Mouse (Mus musculus) heart, embryonic 12.5 days (tissue): ENCODE measurements around the gene Atat1. TPM values are rescaled to one million over a fixed set of nuclear protein-coding genes. Genes with fewer than 3 reads are reported as not detected.

Experiments used
- ATAC-seq: fragments of 200-750 bp; cut with Nextera tagmentation; 2 replicates; pipeline ENCODE4 v1.8.0; 2017; ENCODE audit warnings: moderate TSS enrichment, moderate library complexity; ENCODE audit not compliant: insufficient number of reproducible peaks, low FRiP score
- H3K27ac ChIP-seq: fragments of 300-500 bp; sonication (generic); 2 replicates; pipeline ENCODE4 v1.5.1; 2016; ENCODE audit warnings: mild to moderate bottlenecking, moderate library complexity; ENCODE audit not compliant: poor library complexity, severe bottlenecking
- H3K27me3 ChIP-seq: fragments of 300-500 bp; sonication (generic); replicated peaks from 2 replicates; pipeline ENCODE4 v1.6.1; 2016; ENCODE audit warnings: mild to moderate bottlenecking, moderate library complexity
- H3K36me3 ChIP-seq: fragments of 300-500 bp; sonication (generic); 2 replicates; pipeline ENCODE4 v1.6.1; 2016; ENCODE audit warnings: mild to moderate bottlenecking, moderate library complexity
- H3K4me1 ChIP-seq: fragments of 300-500 bp; sonication (generic); replicated peaks from 2 replicates; pipeline ENCODE4 v1.6.1; 2016; ENCODE audit warnings: mild to moderate bottlenecking
- H3K4me2 ChIP-seq: fragments of 300-500 bp; sonication (generic); 2 replicates; pipeline ENCODE4 v1.6.1; 2016; ENCODE audit warnings: mild to moderate bottlenecking, moderate library complexity
- H3K4me3 ChIP-seq: fragments of 300-500 bp; sonication (generic); 2 replicates; pipeline ENCODE4 v1.5.1; 2016; ENCODE audit warnings: mild to moderate bottlenecking
- H3K9ac ChIP-seq: fragments of 300-500 bp; sonication (generic); 2 replicates; pipeline ENCODE4 v1.6.1; 2016; ENCODE audit warnings: mild to moderate bottlenecking, moderate library complexity
- H3K9me3 ChIP-seq: fragments of 300-500 bp; sonication (generic); replicated peaks from 2 replicates; pipeline ENCODE4 v1.6.1; 2016; ENCODE audit warnings: mild to moderate bottlenecking, moderate library complexity
- WGBS: fragments of 180-500 bp; shearing (Covaris S2); methylation state at CpG from one replicate; pipeline ENCODE4 v1.1.7; 2016; 5-methylcytosine and 5-hydroxymethylcytosine counted together
- polyA plus RNA-seq: library from polyadenylated mRNA; unstranded; fragments of >200 nt; fragmentation: Nextera tagmentation; extraction: Ambion mirVana; gene quantifications from 2 replicates; pipeline ENCODE4 v1.2.1, GENCODE M21; 2016

The Atat1 gene
- polyA plus RNA-seq, 1 experiment from 2014 or later, result 56.4 TPM

DNA sequence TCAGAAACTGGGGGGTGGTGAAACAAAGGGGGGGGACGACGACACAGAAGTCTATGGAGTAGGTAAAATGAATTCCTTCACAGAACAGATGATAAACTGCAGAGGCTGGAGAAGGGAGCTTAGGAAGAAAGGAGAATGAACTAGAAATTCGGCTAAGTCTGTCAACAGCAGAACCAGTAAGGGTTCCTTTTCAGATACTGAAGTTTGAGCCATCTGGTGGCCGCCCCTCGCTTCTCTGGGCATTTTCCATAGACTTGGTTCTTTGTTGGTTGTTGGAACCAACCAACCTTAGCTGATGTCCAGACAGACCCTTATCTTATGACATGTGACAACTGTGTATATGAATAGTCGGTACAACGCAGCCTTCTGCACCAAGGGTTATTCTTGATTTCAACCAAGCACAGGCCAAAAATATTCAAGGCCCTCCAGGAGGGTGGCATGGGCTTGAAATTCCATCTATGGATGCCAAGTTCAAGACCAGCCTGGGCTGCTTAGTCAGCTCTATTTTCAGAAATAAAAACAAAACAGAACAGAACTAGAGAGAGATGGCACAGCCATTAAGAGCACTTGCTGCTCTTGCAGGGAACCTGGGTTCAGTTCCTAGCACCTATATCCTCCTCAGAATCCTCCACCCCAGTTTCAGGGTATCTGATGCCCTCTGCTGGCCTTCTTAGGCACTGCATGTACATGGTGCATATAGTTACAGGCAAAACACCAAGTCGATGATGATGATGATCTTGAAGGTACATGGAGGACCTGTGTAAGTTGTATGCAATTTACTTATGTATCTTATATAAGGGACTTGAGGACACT is 38.8 kb downstream of the Atat1 start:
- Histone ChIP-seq H3K27ac (peak overlapping the region; percentile 96), H3K4me1 (peaks cover 58% of the 10 kb centered on the region), H3K4me2 (peak overlapping the region; percentile 94), H3K36me3 (peaks cover 39% of the 10 kb centered on the region), H3K9me3 (no peaks in the 10 kb centered on the region; the same call in 1 of the 2 replicates), H3K4me3 (peak overlapping the region; percentile 78), H3K27me3 (no peaks in the 10 kb centered on the region), H3K9ac (peak overlapping the region; percentile 91)
- WGBS, result 55% methylated on average over 8 of the region's 8 CpGs
- ATAC-seq, result no peak

GRCm38 (mm10) chr17:35870151-35870883 is 39.6 kb downstream of the Atat1 start:
- no peaks in the 10 kb centered on the region; the same call in 1 of the 2 replicates for H3K9me3 ChIP-seq
- peak overlapping the region; percentile 78 for H3K4me3 ChIP-seq
- WGBS, result 34% methylated on average over 9 of the region's 9 CpGs
- peak overlapping the region; percentile 94 for H3K4me2 ChIP-seq
- H3K4me1 ChIP-seq, result peaks cover 58% of the 10 kb centered on the region
- H3K9ac ChIP-seq, result peak overlapping the region; percentile 91
- ATAC-seq, result peak; percentile 19; the same call in 1 of the 2 replicates
- peak overlapping the region; percentile 96 for H3K27ac ChIP-seq
- H3K36me3 ChIP-seq, result peaks cover 34% of the 10 kb centered on the region
- no peaks in the 10 kb centered on the region for H3K27me3 ChIP-seq

DNA sequence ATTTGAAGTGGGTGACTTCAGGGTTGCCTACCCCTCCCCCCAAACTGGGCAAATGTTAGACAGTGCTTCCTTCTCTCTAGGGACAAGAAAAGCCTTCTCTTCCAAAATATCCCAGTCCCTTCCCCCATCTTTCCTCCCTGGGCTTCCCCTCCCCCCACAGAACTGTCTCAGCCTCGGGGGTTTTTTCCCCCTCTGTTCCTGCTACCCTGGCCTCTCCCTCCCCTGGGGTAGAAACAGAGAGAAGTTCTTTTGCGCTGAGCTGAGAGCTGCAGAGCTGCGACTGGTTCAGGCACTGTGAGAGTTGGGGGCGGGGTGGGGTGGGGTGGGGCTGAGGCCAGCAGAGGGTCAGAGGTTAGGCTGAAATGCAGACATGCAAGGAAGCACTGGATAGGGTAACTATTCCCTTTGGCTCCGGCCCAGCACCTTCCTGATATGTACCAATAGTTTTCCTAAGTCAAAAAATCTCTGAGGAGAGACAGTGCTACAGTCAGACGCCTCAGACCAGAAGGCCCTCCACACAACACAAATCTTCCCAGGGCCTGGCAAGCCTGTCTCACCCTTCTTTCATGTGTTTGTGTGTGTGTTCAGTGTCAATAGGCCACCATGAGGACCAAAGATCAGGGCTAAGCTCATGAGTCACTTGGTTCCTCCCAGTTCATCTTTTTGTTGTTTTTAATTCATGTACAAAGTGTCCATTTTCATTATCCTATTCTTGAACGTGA is 40.4 kb downstream of the Atat1 start:
- peak overlapping the region; percentile 96 for H3K27ac ChIP-seq
- peak; percentile 18; the same call in 1 of the 2 replicates for ATAC-seq
- H3K27me3 ChIP-seq, result no peaks in the 10 kb centered on the region
- WGBS, result 4% methylated on average over 7 of the region's 7 CpGs
- H3K4me2 ChIP-seq, result peak overlapping the region; percentile 94
- peaks cover 66% of the 10 kb centered on the region for H3K4me1 ChIP-seq
- no peaks in the 10 kb centered on the region; the same call in 1 of the 2 replicates for H3K9me3 ChIP-seq
- peak overlapping the region; percentile 91 for H3K9ac ChIP-seq
- H3K4me3 ChIP-seq, result peak overlapping the region; percentile 78
- H3K36me3 ChIP-seq, result peaks cover 26% of the 10 kb centered on the region

- no peaks in the 10 kb centered on the region; the same call in 1 of the 2 replicates for H3K9me3 ChIP-seq
- H3K4me3 ChIP-seq, result peak overlapping the region; percentile 78
- 3% methylated on average over 7 of the region's 7 CpGs for WGBS
- peak overlapping the region; percentile 94 for H3K4me2 ChIP-seq
- H3K9ac ChIP-seq, result peak overlapping the region; percentile 91
- peaks cover 20% of the 10 kb centered on the region for H3K36me3 ChIP-seq
- ATAC-seq, result no peak
- H3K4me1 ChIP-seq, result peaks cover 68% of the 10 kb centered on the region
- peak overlapping the region; percentile 96 for H3K27ac ChIP-seq
- H3K27me3 ChIP-seq, result no peaks in the 10 kb centered on the region
Measured at GRCm38 (mm10) chr17:35868961-35869345, 40.9 kb downstream of the Atat1 start.

- ATAC-seq, result no peak
- H3K9ac ChIP-seq, result peak overlapping the region; percentile 91
- H3K4me1 ChIP-seq, result peaks cover 64% of the 10 kb centered on the region
- H3K27me3 ChIP-seq, result no peaks in the 10 kb centered on the region
- H3K27ac ChIP-seq, result peak overlapping the region; percentile 96
- peak overlapping the region; percentile 94 for H3K4me2 ChIP-seq
- WGBS, result 23% methylated on average over 16 of the region's 17 CpGs
- no peaks in the 10 kb centered on the region; the same call in 1 of the 2 replicates for H3K9me3 ChIP-seq
- peak overlapping the region; percentile 78 for H3K4me3 ChIP-seq
- H3K36me3 ChIP-seq, result peaks cover 19% of the 10 kb centered on the region
Measured at GRCm38 (mm10) chr17:35868165-35868820, 41.6 kb downstream of the Atat1 start.

DNA sequence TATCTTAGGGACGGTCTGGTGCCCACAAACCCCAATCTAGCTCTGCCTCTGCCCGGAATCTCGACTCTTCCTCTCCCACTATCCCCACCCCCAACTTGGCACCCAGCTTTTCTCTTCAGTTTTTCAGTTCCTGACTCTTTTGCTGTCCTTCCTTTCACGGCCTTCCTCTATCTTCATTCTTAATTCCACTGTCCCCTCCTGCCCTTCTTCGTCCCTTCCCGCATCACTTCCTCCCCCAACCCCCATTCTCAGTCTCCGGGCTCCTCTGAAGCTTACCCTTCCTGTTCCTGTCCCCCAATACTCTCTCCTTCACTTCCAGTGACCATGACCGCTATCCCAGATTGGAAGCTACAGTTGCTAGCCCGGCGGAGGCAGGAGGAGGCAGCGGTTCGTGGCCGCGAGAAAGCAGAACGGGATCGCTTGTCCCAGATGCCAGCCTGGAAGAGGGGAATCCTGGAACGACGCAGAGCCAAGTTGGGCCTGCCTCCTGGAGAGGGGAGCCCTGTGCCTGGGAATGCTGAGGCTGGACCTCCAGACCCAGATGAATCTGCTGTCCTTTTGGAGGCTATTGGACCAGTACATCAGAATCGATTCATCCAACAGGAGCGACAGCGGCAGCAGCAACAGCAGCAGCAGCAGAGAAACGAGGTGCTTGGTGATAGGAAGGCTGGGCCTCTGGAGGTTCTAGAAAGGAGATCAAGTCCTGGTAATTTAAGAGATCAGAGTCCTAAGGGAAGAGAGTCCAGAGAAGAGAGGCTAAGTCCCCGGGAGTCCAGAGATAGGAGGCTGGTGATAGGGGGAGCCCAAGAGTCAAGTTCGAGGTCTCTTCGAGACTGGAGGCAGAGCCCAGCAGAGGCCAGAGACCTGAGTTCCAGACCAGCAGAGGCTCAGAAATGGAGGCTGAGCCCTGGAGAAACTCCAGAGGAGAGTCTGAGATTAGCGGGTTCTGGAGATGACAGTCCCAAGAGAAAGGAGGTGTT is 42.7 kb downstream of the Atat1 start:
- Histone ChIP-seq H3K36me3 (peaks cover 11% of the 10 kb centered on the region), H3K9ac (peak overlapping the region; percentile 91), H3K9me3 (no peaks in the 10 kb centered on the region; the same call in 1 of the 2 replicates), H3K4me2 (peak overlapping the region; percentile 94), H3K27me3 (no peaks in the 10 kb centered on the region), H3K4me3 (peak overlapping the region; percentile 78), H3K27ac (peak overlapping the region; percentile 96), H3K4me1 (peaks cover 59% of the 10 kb centered on the region)
- ATAC-seq, result no peak
- 6% methylated on average over 26 of the region's 26 CpGs for WGBS

- peak overlapping the region; percentile 78 for H3K4me3 ChIP-seq
- peak overlapping the region; percentile 94 for H3K4me2 ChIP-seq
- peaks cover 4% of the 10 kb centered on the region for H3K36me3 ChIP-seq
- peak overlapping the region; percentile 91 for H3K9ac ChIP-seq
- peak; percentile 61 for ATAC-seq
- WGBS, result under 1% methylated on average over 37 of the region's 38 CpGs
- H3K4me1 ChIP-seq, result peaks cover 54% of the 10 kb centered on the region
- H3K9me3 ChIP-seq, result no peaks in the 10 kb centered on the region; the same call in 1 of the 2 replicates
- H3K27me3 ChIP-seq, result no peaks in the 10 kb centered on the region
- H3K27ac ChIP-seq, result peak overlapping the region; percentile 96
Measured at GRCm38 (mm10) chr17:35866281-35866831, 43.5 kb downstream of the Atat1 start.

- peak within 1 kb of the TSS; percentile 94 for H3K4me2 ChIP-seq
- H3K27ac ChIP-seq, result peak within 1 kb of the TSS; percentile 96
- peaks cover 49% of the 10 kb centered on the region for H3K4me1 ChIP-seq
- H3K9ac ChIP-seq, result peak within 1 kb of the TSS; percentile 91
- H3K27me3 ChIP-seq, result no peaks in the 10 kb centered on the region
- peak; percentile 75 for ATAC-seq
- H3K36me3 ChIP-seq, result no peaks in the 10 kb centered on the region; the same call in 1 of the 2 replicates
- under 1% methylated on average over 47 of the region's 48 CpGs for WGBS
- no peaks in the 10 kb centered on the region for H3K9me3 ChIP-seq
- peak within 1 kb of the TSS; percentile 78 for H3K4me3 ChIP-seq
Measured at GRCm38 (mm10) chr17:35865481-35866280, 44.2 kb downstream of the Atat1 start, which contains the start of gene Ppp1r18. Ppp1r18 (plus strand) TSS chr17:35865593.
